Mouse (Mus musculus) hematopoietic stem cell, adult 5-6 weeks (primary cell): Measurements from ENCODE around the gene Tas1r1. TPM values are rescaled to one million over a fixed set of nuclear protein-coding genes. Genes with fewer than 3 reads are reported as not detected.

Experiments used
- total RNA-seq: library from RNA; stranded (forward); fragments of 172-1452, 232-1000 nt; gene quantifications from 2 replicates; pipeline ENCODE4 v1.2.3, GENCODE M21; 2017

The Tas1r1 gene
- total RNA-seq, 1 experiment from 2014 or later: 1.5 TPM

Other genes with a start within 250 kb of the Tas1r1 start
- gene Camta1, start 176.7 kb downstream of the Tas1r1 start, total RNA-seq: 11.6 and 60.5 TPM in 2 replicates
- gene Dnajc11, start 104.9 kb downstream of the Tas1r1 start, total RNA-seq: 47.3 and 83.1 TPM in 2 replicates
- 13.5 and 14.5 TPM in 2 replicates for gene Thap3, start 49.6 kb downstream of the Tas1r1 start, total RNA-seq
- gene Phf13, start 42.3 kb downstream of the Tas1r1 start, total RNA-seq: 6.2 and 6.4 TPM in 2 replicates
- 7.4 and 9.3 TPM in 2 replicates for gene Klhl21, start 29.8 kb downstream of the Tas1r1 start, total RNA-seq
- 9.0 and 11.2 TPM in 2 replicates for gene Zbtb48, start 10.9 kb downstream of the Tas1r1 start, total RNA-seq
- 24.8 and 27.0 TPM in 2 replicates for gene Nol9, start 753 bp upstream of the Tas1r1 start, total RNA-seq
- 3.8 and 3.9 TPM in 2 replicates for gene Plekhg5, start 33.9 kb upstream of the Tas1r1 start, total RNA-seq
- 0.69 and 1.1 TPM in 2 replicates for gene Tnfrsf25, start 77.4 kb upstream of the Tas1r1 start, total RNA-seq
- gene Espn, start 113.8 kb upstream of the Tas1r1 start, total RNA-seq: 0.89 and 1.6 TPM in 2 replicates
- gene Hes2, start 120.3 kb upstream of the Tas1r1 start, total RNA-seq: not detected in 2 replicates
- 66.4 and 72.7 TPM in 2 replicates for gene Acot7, start 139.6 kb upstream of the Tas1r1 start, total RNA-seq
- gene Gpr153, start 235.7 kb upstream of the Tas1r1 start, total RNA-seq: not detected in 2 replicates